Mouse (Mus musculus) olfactory bulb, adult 2 months (tissue): ENCODE data around the gene Fgf15.

Experiments
- CTCF ChIP-seq: fragments of 200-500 bp; IDR thresholded peaks from 2 replicates; pipeline ENCODE4 v1.5.1; 2012; ENCODE audit warnings: low read depth, mild to moderate bottlenecking, low read length, moderate library complexity; ENCODE audit not compliant: insufficient read depth
- POLR2A ChIP-seq: fragments of 200-500 bp; IDR thresholded peaks from 2 replicates; pipeline ENCODE4 v1.6.1; 2012; ENCODE audit warnings: mild to moderate bottlenecking, low read depth, low read length, moderate library complexity; ENCODE audit not compliant: insufficient read depth

- TF ChIP-seq CTCF (no peak), POLR2A (no peak)
These were observed 13.2 kb upstream of the Fgf15 start for GRCm38 (mm10) chr7:144883106-144883505.
